Mouse (Mus musculus): ENCODE results near the gene Palld. TPM values are rescaled to one million over a fixed set of nuclear protein-coding genes. Genes with fewer than 3 reads are reported as not detected.
A peak's percentile ranks its signal among the peaks of the same experiment; 100 is the strongest.

The Palld gene
- polyA plus RNA-seq, 1 experiment from 2014 or later = 17.3 TPM

- ATAC-seq (ENCODE audit: low FRiP score) (no peak; the same call in 1 of the 2 replicates), DNase-seq (ENCODE audit: low spot score) (peak; percentile 77)
- H3K27ac ChIP-seq = no peak overlapping the region
- H3K9me3 ChIP-seq (ENCODE audit: control insufficient read depth, low read length) = no peaks in the 10 kb centered on the region
- WGBS = 15% methylated on average over 1 of the region's 1 CpGs
- no peaks in the 10 kb centered on the region for H3K27me3 ChIP-seq (ENCODE audit: control insufficient read depth, insufficient read depth, low read length)
- H3K4me3 ChIP-seq (replicated peaks; ENCODE audit: low read length) = no peak overlapping the region
- peaks cover 4% of the 10 kb centered on the region; the same call in 1 of the 2 replicates for H3K36me3 ChIP-seq (replicated peaks; ENCODE audit: control insufficient read depth, insufficient read depth)
- H3K9ac ChIP-seq = no peak overlapping the region
- 0 out of 2 replicates have a peak, but pooled peaks cover 5% of the 10 kb centered on the region for H3K4me1 ChIP-seq (replicated peaks; ENCODE audit: control insufficient read depth, insufficient read depth, low read length)
- H3K4me2 ChIP-seq (replicated peaks) = no peak overlapping the region
These were observed 380.4 kb downstream of the Palld start for GRCm38 (mm10) chr8:61522132-61522531.

GRCm38 (mm10) chr8:61517502-61518185 is 384.8 kb downstream of the Palld start:
- no peak overlapping the region for H3K27ac ChIP-seq

GRCm38 (mm10) chr8:61516745-61517501 is 385.6 kb downstream of the Palld start:
- 0 out of 2 replicates have a peak overlapping the region, but pooled peaks have one; percentile 19 for H3K9ac ChIP-seq
- DNase-seq (ENCODE audit: low spot score) (no peak), ATAC-seq (ENCODE audit: low FRiP score) (no peak)
- 0 out of 2 replicates have a peak, but pooled peaks cover 7% of the 10 kb centered on the region for H3K36me3 ChIP-seq (replicated peaks; ENCODE audit: control insufficient read depth, insufficient read depth)
- H3K9me3 ChIP-seq (ENCODE audit: control insufficient read depth, low read length) = no peaks in the 10 kb centered on the region
- peak overlapping the region; percentile 93; the same call in 1 of the 2 replicates for H3K27ac ChIP-seq
- H3K4me2 ChIP-seq (replicated peaks) = peak overlapping the region; percentile 51
- WGBS = 53% methylated on average over 8 of the region's 8 CpGs
- peaks cover 18% of the 10 kb centered on the region for H3K4me1 ChIP-seq (replicated peaks; ENCODE audit: control insufficient read depth, insufficient read depth, low read length)
- no peak overlapping the region for H3K4me3 ChIP-seq (replicated peaks; ENCODE audit: low read length)
- no peaks in the 10 kb centered on the region for H3K27me3 ChIP-seq (ENCODE audit: control insufficient read depth, insufficient read depth, low read length)

More at GRCm38 (mm10) chr8:61517502-61518185, 384.8 kb downstream of the Palld start:
- ATAC-seq (ENCODE audit: low FRiP score) = no peak
- H3K36me3 ChIP-seq (replicated peaks; ENCODE audit: control insufficient read depth, insufficient read depth) = 0 out of 2 replicates have a peak, but pooled peaks cover 3% of the 10 kb centered on the region
- no peaks in the 10 kb centered on the region for H3K27me3 ChIP-seq (ENCODE audit: control insufficient read depth, insufficient read depth, low read length)
- peaks cover 18% of the 10 kb centered on the region for H3K4me1 ChIP-seq (replicated peaks; ENCODE audit: control insufficient read depth, insufficient read depth, low read length)
- 73% methylated on average over 14 of the region's 14 CpGs for WGBS
- H3K4me2 ChIP-seq (replicated peaks) = no peak overlapping the region
- no peak overlapping the region for H3K9ac ChIP-seq
- H3K9me3 ChIP-seq (ENCODE audit: control insufficient read depth, low read length) = no peaks in the 10 kb centered on the region
- H3K4me3 ChIP-seq (replicated peaks; ENCODE audit: low read length) = no peak overlapping the region
- no peak for DNase-seq (ENCODE audit: low spot score)

GRCm38 (mm10) chr8:61515931-61516744 is 386.4 kb downstream of the Palld start:
- peak; percentile 95 for DNase-seq (ENCODE audit: low spot score)
- Histone ChIP-seq H3K36me3 (replicated peaks; ENCODE audit: control insufficient read depth, insufficient read depth) (0 out of 2 replicates have a peak, but pooled peaks cover 7% of the 10 kb centered on the region), H3K4me1 (replicated peaks; ENCODE audit: control insufficient read depth, insufficient read depth, low read length) (peaks cover 18% of the 10 kb centered on the region), H3K27me3 (ENCODE audit: control insufficient read depth, insufficient read depth, low read length) (no peaks in the 10 kb centered on the region), H3K4me2 (replicated peaks) (peak overlapping the region; percentile 51), H3K9me3 (ENCODE audit: control insufficient read depth, low read length) (no peaks in the 10 kb centered on the region), H3K27ac (peak overlapping the region; percentile 93), H3K4me3 (replicated peaks; ENCODE audit: low read length) (peak overlapping the region; percentile 24), H3K9ac (peak overlapping the region; percentile 58)
- WGBS = 13% methylated on average over 25 of the region's 25 CpGs
- ATAC-seq (ENCODE audit: low FRiP score) = peak; percentile 92

GRCm38 (mm10) chr8:61515110-61515930 is 387.2 kb downstream of the Palld start:
- DNase-seq (ENCODE audit: low spot score) (peak; percentile 60), ATAC-seq (ENCODE audit: low FRiP score) (peak; percentile 58)
- H3K9me3 ChIP-seq (ENCODE audit: control insufficient read depth, low read length) = no peaks in the 10 kb centered on the region
- H3K27ac ChIP-seq = peak overlapping the region; percentile 93
- peak overlapping the region; percentile 58 for H3K9ac ChIP-seq
- H3K27me3 ChIP-seq (ENCODE audit: control insufficient read depth, insufficient read depth, low read length) = no peaks in the 10 kb centered on the region
- 0 out of 2 replicates have a peak, but pooled peaks cover 7% of the 10 kb centered on the region for H3K36me3 ChIP-seq (replicated peaks; ENCODE audit: control insufficient read depth, insufficient read depth)
- H3K4me1 ChIP-seq (replicated peaks; ENCODE audit: control insufficient read depth, insufficient read depth, low read length) = peaks cover 18% of the 10 kb centered on the region
- WGBS = 31% methylated on average over 24 of the region's 24 CpGs
- H3K4me2 ChIP-seq (replicated peaks) = peak overlapping the region; percentile 51
- peak overlapping the region; percentile 24 for H3K4me3 ChIP-seq (replicated peaks; ENCODE audit: low read length)

- no peak overlapping the region for H3K9ac ChIP-seq
- no peaks in the 10 kb centered on the region for H3K27me3 ChIP-seq (ENCODE audit: control insufficient read depth, insufficient read depth, low read length)
- H3K36me3 ChIP-seq (replicated peaks; ENCODE audit: control insufficient read depth, insufficient read depth) = peaks cover 4% of the 10 kb centered on the region; the same call in 1 of the 2 replicates
- no peak overlapping the region for H3K4me3 ChIP-seq (replicated peaks; ENCODE audit: low read length)
- ATAC-seq (ENCODE audit: low FRiP score) (no peak), DNase-seq (ENCODE audit: low spot score) (no peak)
- H3K27ac ChIP-seq = no peak overlapping the region
- no peaks in the 10 kb centered on the region for H3K9me3 ChIP-seq (ENCODE audit: control insufficient read depth, low read length)
- no peak overlapping the region for H3K4me2 ChIP-seq (replicated peaks)
- H3K4me1 ChIP-seq (replicated peaks; ENCODE audit: control insufficient read depth, insufficient read depth, low read length) = no peaks in the 10 kb centered on the region
These were observed 400.2 kb downstream of the Palld start for GRCm38 (mm10) chr8:61502277-61502676.

- no peaks in the 10 kb centered on the region for H3K4me1 ChIP-seq (replicated peaks; ENCODE audit: control insufficient read depth, insufficient read depth, low read length)
- ATAC-seq (ENCODE audit: low FRiP score) (no peak), DNase-seq (ENCODE audit: low spot score) (no peak)
- H3K4me2 ChIP-seq (replicated peaks) = no peak overlapping the region
- H3K9ac ChIP-seq = no peak overlapping the region
- H3K27ac ChIP-seq = no peak overlapping the region
- 85% methylated on average over 3 of the region's 3 CpGs for WGBS
- H3K27me3 ChIP-seq (ENCODE audit: control insufficient read depth, insufficient read depth, low read length) = no peaks in the 10 kb centered on the region
- H3K36me3 ChIP-seq (replicated peaks; ENCODE audit: control insufficient read depth, insufficient read depth) = peaks cover 4% of the 10 kb centered on the region; the same call in 1 of the 2 replicates
- H3K9me3 ChIP-seq (ENCODE audit: control insufficient read depth, low read length) = no peaks in the 10 kb centered on the region
- H3K4me3 ChIP-seq (replicated peaks; ENCODE audit: low read length) = no peak overlapping the region
These were observed 401.6 kb downstream of the Palld start for GRCm38 (mm10) chr8:61500914-61501313.

- no peak overlapping the region for H3K27ac ChIP-seq
- H3K36me3 ChIP-seq (replicated peaks; ENCODE audit: control insufficient read depth, insufficient read depth) = peaks cover 7% of the 10 kb centered on the region; the same call in 1 of the 2 replicates
- H3K4me1 ChIP-seq (replicated peaks; ENCODE audit: control insufficient read depth, insufficient read depth, low read length) = no peaks in the 10 kb centered on the region
- ATAC-seq (ENCODE audit: low FRiP score) (0 out of 2 replicates have a peak, but pooled peaks have one; percentile 53), DNase-seq (ENCODE audit: low spot score) (peak; percentile 48)
- no peak overlapping the region for H3K4me2 ChIP-seq (replicated peaks)
- WGBS = 73% methylated on average over 4 of the region's 4 CpGs
- H3K9ac ChIP-seq = no peak overlapping the region
- H3K27me3 ChIP-seq (ENCODE audit: control insufficient read depth, insufficient read depth, low read length) = no peaks in the 10 kb centered on the region
- H3K4me3 ChIP-seq (replicated peaks; ENCODE audit: low read length) = no peak overlapping the region
- H3K9me3 ChIP-seq (ENCODE audit: control insufficient read depth, low read length) = no peaks in the 10 kb centered on the region
These were observed 403.5 kb downstream of the Palld start for GRCm38 (mm10) chr8:61499035-61499434.
